Mouse (Mus musculus) spleen, adult 2 months (tissue): ENCODE measurements around the gene Cdc14b.

Source experiments
- CTCF ChIP-seq: fragments of 200-500 bp; IDR thresholded peaks from 2 replicates; pipeline ENCODE4 v1.5.1; 2011; ENCODE audit warnings: mild to moderate bottlenecking, inconsistent platforms; ENCODE audit not compliant: insufficient read depth, insufficient read length, insufficient replicate concordance; ENCODE audit errors: extremely low read depth
- POLR2A ChIP-seq: fragments of 200-500 bp; IDR thresholded peaks from 2 replicates; pipeline ENCODE4 v1.6.1; 2011; ENCODE audit warnings: low read depth, low read length, inconsistent platforms

DNA sequence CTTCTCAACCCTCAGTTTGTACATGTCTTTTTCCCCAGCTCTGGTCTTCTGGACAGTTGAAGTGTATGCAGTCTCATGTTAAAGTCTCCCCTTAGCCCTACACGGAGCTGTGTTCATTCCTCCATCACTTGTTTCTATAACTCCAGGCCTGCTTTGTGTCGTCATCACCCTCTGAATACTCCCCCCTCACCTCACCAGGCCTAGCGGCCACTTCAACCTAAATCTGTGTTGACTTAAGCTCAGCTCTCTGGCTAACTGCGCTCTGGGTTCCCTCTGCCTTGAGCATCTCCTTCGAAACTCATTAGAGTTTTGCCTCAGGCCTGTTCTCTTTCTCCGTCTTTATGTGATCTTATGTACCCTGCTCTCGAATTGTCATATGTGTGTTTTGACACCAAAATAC, 97.1 kb downstream of the Cdc14b start:
- TF ChIP-seq CTCF (no peak), POLR2A (no peak)
